Mouse (Mus musculus) thymus, postnatal 25 days (tissue): ENCODE data around the gene Aqp8.

Experiments
- DNase-seq: peaks from one replicate; pipeline ENCODE4 v3.0.0; 2022

Aqp8 gene

DNA sequence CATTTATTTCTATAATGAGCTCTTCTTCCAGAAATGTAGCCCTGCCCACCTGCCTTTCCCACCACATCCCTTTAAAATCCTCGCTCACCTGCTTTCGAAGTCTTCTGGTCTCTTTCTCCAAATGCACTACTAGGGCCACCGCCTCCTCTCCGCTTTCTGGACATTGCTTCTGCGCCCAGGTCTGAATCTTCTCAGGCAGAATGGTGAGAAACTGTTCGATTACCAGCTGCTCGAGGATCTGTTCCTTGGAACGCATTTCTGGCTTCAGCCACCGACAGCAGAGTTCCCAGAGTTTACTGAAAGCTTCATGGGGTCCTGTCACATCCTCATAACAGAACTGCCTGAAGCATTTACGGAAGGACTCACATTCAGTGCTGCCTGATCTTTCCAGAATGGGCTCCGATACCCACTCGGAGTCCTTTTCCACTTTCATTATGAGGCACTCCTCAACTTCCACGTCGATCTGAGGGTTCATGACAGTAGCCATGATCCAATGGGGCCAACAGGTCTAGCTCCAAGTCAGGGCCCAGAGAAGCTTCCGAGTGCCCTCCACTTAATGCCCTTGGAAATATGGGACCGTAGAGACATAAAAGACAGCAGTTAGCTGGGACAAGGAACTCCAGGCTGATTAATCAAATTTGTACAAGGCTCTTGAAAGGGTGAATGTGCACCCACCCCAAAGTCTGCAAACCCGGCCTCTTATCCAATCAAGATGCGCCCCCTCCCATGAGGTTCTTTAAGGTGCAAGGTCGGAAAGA, 37.6 kb downstream of the Aqp8 start:
- no peak for DNase-seq

DNA sequence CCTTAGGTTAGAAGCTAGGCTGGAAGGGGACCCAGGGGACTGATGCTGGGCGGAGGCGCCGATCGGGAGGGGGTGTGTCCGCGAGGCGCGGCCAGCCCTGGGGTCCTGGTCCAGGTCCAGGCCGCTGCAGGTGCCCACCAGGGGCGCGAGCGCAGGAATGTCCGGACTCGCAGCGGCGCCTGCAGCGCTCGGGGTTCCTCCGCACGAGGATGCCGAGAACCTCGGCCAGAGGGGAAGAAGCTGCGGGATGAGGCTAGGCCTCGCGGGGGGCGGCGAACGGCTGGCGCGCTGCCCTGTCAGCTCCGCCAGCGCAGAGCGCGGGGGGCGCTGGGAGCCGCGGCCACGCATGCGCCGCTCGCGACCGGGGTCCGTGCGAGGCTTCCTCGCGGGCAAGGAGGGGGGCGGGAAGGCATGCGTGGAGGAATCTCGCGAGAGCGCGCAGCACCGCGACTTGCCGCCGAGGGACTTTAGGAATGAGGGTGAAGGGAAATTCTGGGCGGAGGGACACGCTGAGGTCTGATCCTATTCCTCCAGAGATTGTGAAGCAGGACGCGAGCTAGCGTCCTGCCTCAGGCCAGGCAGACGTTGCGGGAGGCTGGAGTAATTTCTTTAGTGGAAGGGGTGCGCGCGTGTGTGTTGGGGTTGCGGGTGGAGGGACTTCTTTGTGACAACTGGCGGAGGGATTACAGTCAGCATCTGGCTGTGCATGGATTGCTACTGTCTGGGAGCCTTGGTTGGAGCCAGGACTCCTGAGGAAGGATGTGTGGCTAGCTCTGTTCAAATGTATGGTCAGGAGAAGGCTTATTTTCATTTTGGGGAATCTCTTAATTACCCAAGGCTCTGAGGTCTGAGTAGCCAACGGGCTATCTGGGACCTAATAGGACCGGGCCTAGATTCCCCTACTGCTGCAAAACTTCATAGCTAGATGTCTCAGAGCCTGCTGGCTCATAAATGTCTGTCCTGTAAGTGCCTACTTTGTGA, 38.4 kb downstream of the Aqp8 start, which contains the start of gene Zkscan2:
Gene Zkscan2 (minus strand): TSS at position 211 of the 981 bp plus-strand sequence.
- peak; percentile 56 for DNase-seq

DNA sequence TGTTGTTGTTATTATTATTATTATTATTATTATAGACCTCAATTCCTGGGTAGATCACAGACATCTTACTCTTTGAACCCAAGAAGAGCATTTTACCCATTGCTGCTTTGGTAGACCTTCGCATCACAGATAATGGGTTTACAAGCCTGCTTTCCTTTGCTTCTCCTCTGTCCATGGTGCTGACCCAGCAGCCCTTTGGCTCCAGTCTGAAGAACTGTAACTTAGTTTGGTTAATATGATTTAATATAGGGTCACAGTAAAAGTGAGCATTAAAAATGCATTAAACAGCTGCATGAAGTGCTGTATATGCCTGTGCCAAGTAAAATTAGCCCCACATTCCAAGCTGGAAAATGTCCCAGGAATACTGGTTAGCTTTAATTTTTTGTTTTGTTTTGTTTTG, 41.3 kb downstream of the Aqp8 start:
- DNase-seq, result peak; percentile 17

DNA sequence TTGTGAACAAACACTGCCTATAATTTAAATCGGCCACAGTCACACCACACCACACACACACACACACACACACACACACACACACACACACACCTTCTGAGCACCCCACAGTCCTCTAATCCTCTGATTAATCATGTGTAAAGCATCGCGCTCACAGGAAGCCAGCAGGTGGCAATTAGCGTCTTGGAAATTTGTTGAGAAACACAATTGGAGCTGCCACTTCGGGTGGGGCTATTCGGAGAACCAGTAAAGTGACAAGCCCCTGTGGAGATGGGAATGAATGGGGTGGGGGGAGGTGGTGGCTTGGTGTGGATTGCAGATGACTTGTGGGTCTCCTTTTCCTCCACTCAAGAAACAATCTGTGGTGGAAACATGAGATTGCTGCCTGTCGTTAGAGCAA, 45.9 kb downstream of the Aqp8 start:
- no peak for DNase-seq
